Mouse (Mus musculus): ENCODE measurements around the gene Fgf8.

The Fgf8 gene

DNA sequence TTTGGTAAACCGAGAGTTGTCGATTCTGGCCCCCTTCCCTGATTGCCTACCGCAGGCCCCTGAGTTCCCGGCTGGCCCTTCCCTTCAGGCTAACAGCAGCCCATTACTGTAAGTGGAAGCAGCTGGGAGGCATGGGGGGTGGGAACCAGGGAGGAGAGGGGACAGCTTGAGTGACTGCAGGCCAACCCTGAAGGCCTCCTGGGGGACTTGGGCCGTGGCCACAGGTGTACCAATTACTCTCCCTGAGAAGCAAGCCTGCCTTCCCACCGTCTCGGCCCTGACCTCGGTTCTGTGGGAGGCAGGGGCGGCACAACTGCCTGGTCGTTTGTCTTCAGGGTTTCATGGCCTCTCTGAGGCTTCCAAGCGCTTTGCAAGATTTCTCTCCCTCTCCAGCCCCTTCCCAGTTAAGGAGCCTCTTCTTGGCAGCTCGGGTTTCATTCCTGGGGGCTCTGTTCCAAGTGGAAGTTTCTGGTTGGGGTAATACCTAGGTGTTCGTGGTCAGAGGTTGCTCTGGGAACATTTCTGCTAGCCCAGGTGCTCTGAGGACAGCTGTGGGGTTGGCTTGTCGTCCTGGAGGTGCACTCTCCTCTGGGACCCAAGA lies 16.9 kb downstream of the Fgf8 start:
- DNase-seq: no peak

DNA sequence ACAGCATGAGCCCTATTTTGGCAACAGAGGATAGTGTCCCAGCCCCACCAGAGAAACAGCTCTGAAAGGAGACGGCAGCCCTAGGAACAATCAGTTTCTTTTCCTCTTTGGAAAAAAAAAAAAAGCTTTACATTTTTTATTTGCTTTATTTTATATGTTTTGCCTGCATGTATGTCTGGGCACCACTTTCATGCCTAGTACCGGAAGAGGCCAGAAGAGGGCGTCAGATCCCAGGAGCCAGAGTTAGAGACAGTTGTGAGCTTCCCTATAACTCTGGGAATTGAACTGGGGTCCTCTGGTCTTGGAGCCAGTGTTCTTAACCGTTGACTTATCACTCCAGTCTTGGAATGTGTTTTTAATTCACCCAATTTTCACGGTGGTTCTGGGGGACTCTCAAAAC lies 20.5 kb downstream of the Fgf8 start:
- no peak for DNase-seq

- no peak for DNase-seq
These were observed 24.4 kb downstream of the Fgf8 start for GRCm38 (mm10) chr19:45718286-45718685.

GRCm38 (mm10) chr19:45717493-45718220 lies 25.1 kb downstream of the Fgf8 start:
- DNase-seq: no peak

DNA sequence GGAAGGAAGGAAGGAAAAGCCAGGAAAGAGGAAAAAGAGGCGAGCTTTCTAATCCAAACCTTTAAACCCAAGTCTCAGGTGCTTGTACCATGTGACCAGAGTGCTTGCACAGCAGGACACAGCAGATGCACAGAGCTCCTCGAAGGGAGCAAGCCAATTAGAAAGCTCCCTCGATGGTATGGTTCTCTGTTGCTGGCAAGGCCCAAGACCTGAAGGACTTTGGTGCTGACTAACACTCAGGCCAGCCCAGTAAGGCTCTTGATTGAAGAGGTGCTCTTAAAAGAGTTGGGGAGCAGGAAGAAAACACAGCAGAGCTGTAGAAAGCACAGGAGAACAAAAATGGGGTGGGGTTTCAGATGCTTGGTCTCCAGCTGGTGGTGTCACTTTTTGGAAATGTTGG lies 34.0 kb downstream of the Fgf8 start:
- no peak for DNase-seq

DNA sequence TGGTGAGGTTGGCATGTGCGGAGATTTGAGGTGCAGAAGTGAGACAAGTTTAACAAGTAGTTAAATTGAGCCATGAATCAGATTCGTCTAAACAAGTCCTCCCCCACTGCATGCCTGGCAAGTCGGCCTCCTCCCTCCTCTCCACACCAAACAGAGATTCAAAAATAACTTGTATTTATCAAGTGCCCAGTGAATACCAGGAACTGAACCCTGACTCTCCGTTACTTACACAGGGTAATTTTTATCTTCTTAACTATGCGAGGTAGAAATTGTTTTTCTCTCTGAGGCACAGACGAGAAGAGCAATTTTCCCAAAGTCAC lies 46.5 kb downstream of the Fgf8 start:
- no peak for DNase-seq

DNA sequence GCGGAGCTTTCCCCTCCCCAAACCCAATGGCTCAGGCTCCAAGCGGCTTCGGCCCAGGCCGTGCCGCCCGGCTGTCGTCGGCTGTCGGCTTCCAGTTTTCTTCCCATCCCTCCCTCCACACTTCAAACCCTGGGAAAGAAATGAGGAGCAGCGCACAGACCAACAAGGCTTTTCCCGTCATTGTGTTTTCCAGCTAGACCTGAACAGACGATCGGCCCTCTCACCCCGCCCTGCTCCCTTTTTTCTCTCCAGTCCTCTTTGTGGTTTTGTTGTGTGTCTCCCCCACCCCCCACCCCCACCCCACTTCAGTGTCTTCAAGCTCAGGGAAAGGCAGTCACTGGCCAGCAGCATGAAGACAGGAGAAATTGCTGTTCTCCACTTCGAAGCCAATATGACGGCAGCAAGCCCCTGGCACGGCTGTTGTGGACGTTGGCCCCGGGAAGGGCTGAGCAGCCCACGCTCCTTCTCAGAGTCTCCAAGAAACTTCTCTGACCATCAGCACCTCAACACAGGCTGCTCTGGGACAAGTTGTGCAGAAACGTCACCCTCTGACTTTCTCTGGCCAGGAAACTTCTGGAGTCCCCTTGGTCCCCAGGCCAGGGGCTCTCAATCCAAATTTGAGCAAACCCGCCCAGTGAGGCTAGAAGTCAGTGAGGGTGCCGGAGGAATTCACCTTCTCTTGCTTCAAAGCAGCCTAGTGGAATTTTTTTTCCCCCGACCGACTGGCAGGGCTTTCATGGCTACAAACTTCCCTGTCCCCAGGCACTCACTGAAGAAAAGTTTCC lies 47.0 kb downstream of the Fgf8 start:
- DNase-seq: no peak

- no peak for DNase-seq
These were observed 48.7 kb downstream of the Fgf8 start for GRCm38 (mm10) chr19:45694056-45694455.

- no peak for DNase-seq
These were observed 50.5 kb downstream of the Fgf8 start for GRCm38 (mm10) chr19:45692211-45692610.

- DNase-seq: no peak
These were observed 51.6 kb downstream of the Fgf8 start for GRCm38 (mm10) chr19:45691001-45691535.

DNA sequence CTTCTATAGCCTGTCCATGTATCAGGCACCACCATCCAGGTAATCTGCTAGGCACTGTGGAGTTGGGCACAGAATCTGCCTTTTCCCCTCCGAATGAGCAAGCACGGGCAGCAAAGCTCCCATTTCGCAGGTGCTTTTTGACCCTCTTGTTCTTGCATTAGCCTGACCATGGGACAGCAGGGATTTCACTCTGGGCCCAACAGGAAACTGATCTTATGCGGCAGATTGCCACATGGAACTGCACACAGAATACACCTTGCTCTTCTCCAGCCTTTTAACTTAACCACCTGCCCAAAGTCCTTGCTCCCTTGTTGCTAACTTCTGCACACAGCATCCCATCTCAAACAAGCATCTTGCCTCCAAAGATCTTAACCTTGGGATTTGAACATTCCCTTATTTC lies 55.7 kb downstream of the Fgf8 start:
- no peak for DNase-seq

Data from thymus, postnatal 25 days (tissue).